Mouse (Mus musculus) heart, adult 18-20 months (tissue): Measurements from ENCODE around the gene Btbd35f6. TPM values are rescaled to one million over a fixed set of nuclear protein-coding genes. Genes with fewer than 3 reads are reported as not detected.
"Not testable (repeated sequence)": the region's sequence is repeated elsewhere in the genome, so short reads cannot be mapped to it uniquely, and the experiment has no call there.

Source experiments
- DNase-seq, 2 experiments: peaks; one replicate each; pipeline ENCODE4 v3.0.0; 2021 to 2022; ENCODE audit warnings: mixed read lengths in 1 of 2
- long read RNA-seq, 2 experiments: library from polyadenylated mRNA; stranded (forward); transcript quantifications; one replicate each; pipeline ENCODE4 v2.0.0; 2021
- total RNA-seq, 2 experiments: library from RNA; stranded (reverse); gene quantifications; 2 replicates each; pipeline ENCODE4 v1.2.3; 2021

Gene Btbd35f6
- total RNA-seq: not detected
- long read RNA-seq, experiment 1: 0 reads
- long read RNA-seq, experiment 2: 0 reads

DNA sequence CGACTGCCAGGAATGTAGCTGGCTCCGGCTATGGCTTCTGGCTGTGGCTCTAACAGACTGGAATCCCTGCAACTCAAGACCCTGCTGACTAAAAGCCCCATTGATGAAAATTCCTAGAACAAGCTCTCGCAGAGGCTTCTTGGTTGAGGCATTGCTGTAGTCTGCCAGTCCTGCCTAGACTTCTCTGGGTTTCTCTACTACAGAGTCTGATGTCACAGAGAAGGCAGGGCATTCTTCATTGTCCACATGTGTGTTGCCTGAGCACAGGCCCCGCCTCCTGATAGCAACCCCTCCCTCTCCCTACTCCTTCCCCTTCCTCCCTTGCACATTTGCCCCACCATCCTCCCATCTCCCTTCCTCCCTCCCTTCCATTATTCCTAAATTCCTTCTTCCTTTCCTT, at the start of gene Btbd35f6:
Btbd35f6 (minus strand) TSS at position 101 of the 400 bp plus-strand sequence.
- DNase-seq: not testable (repeated sequence)

- not testable (repeated sequence) for DNase-seq
These were observed 30.4 kb upstream of the Btbd35f6 start, which contains the start of gene Gm21870 for GRCm38 (mm10) chrX:33986716-33987115. Gene Gm21870, minus strand, starts transcription at chrX:33986816.

GRCm38 (mm10) chrX:33930216-33930615, 26.1 kb downstream of the Btbd35f6 start:
- DNase-seq: peak in 1 of 2 experiments; percentile 16

- DNase-seq: peak in 1 of 2 experiments; percentile 13
These were observed 28.1 kb downstream of the Btbd35f6 start for GRCm38 (mm10) chrX:33928225-33928624.

GRCm38 (mm10) chrX:33926344-33926743, 30.0 kb downstream of the Btbd35f6 start:
- DNase-seq: not testable (repeated sequence)

DNA sequence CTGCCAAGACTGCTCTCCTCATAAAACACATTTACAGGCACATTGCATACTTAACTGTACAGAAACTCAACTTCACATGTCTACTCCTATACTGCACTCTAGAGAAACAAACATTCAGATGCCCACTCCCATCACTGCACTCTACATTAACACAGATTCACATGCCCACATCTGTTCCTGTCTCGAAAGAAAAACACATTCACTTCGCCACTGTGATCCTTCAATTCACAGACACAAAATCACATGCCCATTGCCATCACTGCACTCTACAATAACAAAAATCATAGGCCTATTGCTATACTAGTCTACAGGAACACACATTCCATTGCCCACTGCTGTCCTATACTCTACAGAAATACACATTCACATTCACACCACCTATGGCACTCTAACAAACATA, 30.9 kb downstream of the Btbd35f6 start:
- DNase-seq: not testable (repeated sequence)

Other genes with a start within 250 kb of the Btbd35f6 start
- not detected for gene Gm21870, start 30.3 kb upstream of the Btbd35f6 start, total RNA-seq
- gene Btbd35f9, start 205.0 kb upstream of the Btbd35f6 start, total RNA-seq: not detected